Mouse (Mus musculus) liver, postnatal 0 days (tissue): ENCODE measurements around the gene Crnkl1.

Experiments used
- CTCF ChIP-seq: sonication (generic); IDR thresholded peaks from 2 replicates; pipeline ENCODE4 v1.5.1; 2016; ENCODE audit warnings: antibody characterized with exemption, low read depth
- EP300 ChIP-seq: IDR thresholded peaks from 2 replicates; pipeline ENCODE4 v1.6.1; 2016; ENCODE audit warnings: antibody characterized with exemption, low read depth, mild to moderate bottlenecking

DNA sequence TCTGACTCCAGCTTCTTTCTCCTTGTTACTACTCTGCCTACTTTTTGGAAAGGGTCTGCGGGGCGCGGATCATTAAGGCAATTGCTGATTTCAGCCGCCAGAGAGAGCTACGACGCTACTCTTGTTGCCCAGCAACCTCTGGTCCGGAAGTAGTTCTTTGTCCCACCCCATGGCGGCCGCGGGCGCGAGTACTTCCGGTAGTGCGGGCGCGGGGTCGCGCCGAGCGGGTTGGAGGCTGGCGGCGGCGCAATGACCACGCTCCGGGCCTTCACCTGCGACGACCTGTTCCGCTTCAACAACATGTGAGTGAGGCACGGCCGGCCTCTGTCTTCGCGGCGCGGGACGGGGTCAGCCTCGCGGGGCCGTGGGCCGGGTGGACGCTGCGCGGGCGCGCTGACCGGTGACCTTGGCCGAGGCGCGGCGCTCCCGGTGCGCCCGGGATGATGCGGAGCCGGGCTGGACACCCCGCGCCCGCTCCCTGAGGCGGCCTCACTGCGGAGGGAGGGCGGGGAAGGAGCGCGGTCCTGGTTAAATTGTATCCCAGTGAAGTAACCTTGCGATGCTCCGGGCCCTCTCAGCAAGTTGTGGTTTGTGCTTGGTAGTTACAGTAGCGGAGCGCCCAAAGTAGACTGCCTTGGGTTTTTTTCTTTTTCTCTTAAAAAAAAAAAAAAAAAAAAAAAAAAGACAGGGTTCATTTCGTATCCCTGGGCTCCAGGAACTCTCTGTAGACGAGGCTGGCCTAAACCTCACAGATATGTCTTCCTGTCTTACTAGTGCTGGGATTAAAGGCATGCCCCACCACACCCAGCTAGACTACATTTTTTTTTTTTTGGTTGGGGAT, 31.5 kb downstream of the Crnkl1 start:
- TF ChIP-seq CTCF (peak; percentile 74), EP300 (no peak)
